Mouse (Mus musculus): ENCODE data around the gene Epb41. TPM values are rescaled to one million over a fixed set of nuclear protein-coding genes. Genes with fewer than 3 reads are reported as not detected.

Gene Epb41
- polyA plus RNA-seq, 1 experiment from 2014 or later = 55.7 TPM

DNA sequence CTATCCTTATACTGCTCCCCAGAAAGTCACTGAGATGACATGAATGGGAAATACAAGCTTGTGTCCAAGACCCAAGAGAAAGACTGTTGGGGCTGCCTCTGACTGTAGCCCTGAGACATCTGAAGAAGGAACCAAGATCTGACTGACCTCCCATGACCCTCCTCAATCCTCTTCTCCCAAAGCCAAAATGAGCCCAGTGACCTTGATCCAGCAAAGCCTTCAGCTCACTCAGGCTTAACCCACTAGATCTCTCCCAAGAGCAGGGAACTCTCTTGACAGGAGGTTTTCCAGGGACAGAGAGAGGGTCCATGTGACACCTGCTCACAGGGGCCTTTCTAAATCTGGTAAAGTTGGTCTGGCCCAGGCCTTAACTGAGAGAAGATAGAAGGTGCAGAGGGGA is 17.8 kb downstream of the Epb41 start:
- Histone ChIP-seq H3K27ac (ENCODE audit: low read length) (no peak overlapping the region), H3K4me1 (ENCODE audit: control insufficient read depth, insufficient read depth, low read length) (no peaks in the 10 kb centered on the region; the same call in 1 of the 2 replicates), H3K36me3 (ENCODE audit: control insufficient read depth, insufficient read depth, low read length) (no peaks in the 10 kb centered on the region), H3K9ac (ENCODE audit: low read length) (no peak overlapping the region), H3K9me3 (replicated peaks; ENCODE audit: control insufficient read depth, low read length) (no peaks in the 10 kb centered on the region), H3K4me2 (ENCODE audit: low read depth, low read length) (no peak overlapping the region), H3K4me3 (replicated peaks; ENCODE audit: low read length) (no peak overlapping the region), H3K27me3 (ENCODE audit: control insufficient read depth, insufficient read depth, low read length) (no peaks in the 10 kb centered on the region)
- ATAC-seq (ENCODE audit: insufficient read depth, low FRiP score) = no peak

GRCm38 (mm10) chr4:132051321-132052275 is 23.5 kb downstream of the Epb41 start:
- Histone ChIP-seq H3K4me3 (replicated peaks; ENCODE audit: low read length) (no peak overlapping the region), H3K4me2 (ENCODE audit: low read depth, low read length) (no peak overlapping the region), H3K36me3 (ENCODE audit: control insufficient read depth, insufficient read depth, low read length) (no peaks in the 10 kb centered on the region), H3K27me3 (ENCODE audit: control insufficient read depth, insufficient read depth, low read length) (no peaks in the 10 kb centered on the region), H3K9me3 (replicated peaks; ENCODE audit: control insufficient read depth, low read length) (no peaks in the 10 kb centered on the region), H3K9ac (ENCODE audit: low read length) (no peak overlapping the region), H3K4me1 (ENCODE audit: control insufficient read depth, insufficient read depth, low read length) (no peaks in the 10 kb centered on the region), H3K27ac (ENCODE audit: low read length) (no peak overlapping the region)
- ATAC-seq (ENCODE audit: insufficient read depth, low FRiP score) = no peak
- WGBS = 70% methylated on average over 10 of the region's 10 CpGs

GRCm38 (mm10) chr4:132049549-132050200 is 25.4 kb downstream of the Epb41 start:
- no peak for ATAC-seq (ENCODE audit: insufficient read depth, low FRiP score)
- Histone ChIP-seq H3K36me3 (ENCODE audit: control insufficient read depth, insufficient read depth, low read length) (no peaks in the 10 kb centered on the region), H3K4me3 (replicated peaks; ENCODE audit: low read length) (peak overlapping the region; percentile 85), H3K9me3 (replicated peaks; ENCODE audit: control insufficient read depth, low read length) (no peaks in the 10 kb centered on the region), H3K27me3 (ENCODE audit: control insufficient read depth, insufficient read depth, low read length) (no peaks in the 10 kb centered on the region), H3K9ac (ENCODE audit: low read length) (peak overlapping the region; percentile 91; the same call in 1 of the 2 replicates), H3K27ac (ENCODE audit: low read length) (no peak overlapping the region), H3K4me1 (ENCODE audit: control insufficient read depth, insufficient read depth, low read length) (no peaks in the 10 kb centered on the region), H3K4me2 (ENCODE audit: low read depth, low read length) (peak overlapping the region; percentile 97)
- 18% methylated on average over 14 of the region's 15 CpGs for WGBS

GRCm38 (mm10) chr4:132048995-132049404 is 26.1 kb downstream of the Epb41 start:
- Histone ChIP-seq H3K4me1 (ENCODE audit: control insufficient read depth, insufficient read depth, low read length) (no peaks in the 10 kb centered on the region), H3K27ac (ENCODE audit: low read length) (peak overlapping the region; percentile 84), H3K4me3 (replicated peaks; ENCODE audit: low read length) (peak overlapping the region; percentile 85), H3K36me3 (ENCODE audit: control insufficient read depth, insufficient read depth, low read length) (no peaks in the 10 kb centered on the region), H3K4me2 (ENCODE audit: low read depth, low read length) (peak overlapping the region; percentile 97), H3K27me3 (ENCODE audit: control insufficient read depth, insufficient read depth, low read length) (no peaks in the 10 kb centered on the region), H3K9ac (ENCODE audit: low read length) (peak overlapping the region; percentile 91), H3K9me3 (replicated peaks; ENCODE audit: control insufficient read depth, low read length) (no peaks in the 10 kb centered on the region)
- WGBS = 0% methylated on average over 36 of the region's 46 CpGs
- ATAC-seq (ENCODE audit: insufficient read depth, low FRiP score) = peak; percentile 99

GRCm38 (mm10) chr4:132048011-132048991 is 26.8 kb downstream of the Epb41 start:
- H3K9me3 ChIP-seq (replicated peaks; ENCODE audit: control insufficient read depth, low read length) = no peaks in the 10 kb centered on the region
- H3K4me1 ChIP-seq (ENCODE audit: control insufficient read depth, insufficient read depth, low read length) = no peaks in the 10 kb centered on the region
- no peaks in the 10 kb centered on the region for H3K36me3 ChIP-seq (ENCODE audit: control insufficient read depth, insufficient read depth, low read length)
- H3K4me3 ChIP-seq (replicated peaks; ENCODE audit: low read length) = peak overlapping the region; percentile 85
- H3K9ac ChIP-seq (ENCODE audit: low read length) = peak overlapping the region; percentile 91
- ATAC-seq (ENCODE audit: insufficient read depth, low FRiP score) = no peak; the same call in none of the 2 replicates
- H3K27me3 ChIP-seq (ENCODE audit: control insufficient read depth, insufficient read depth, low read length) = no peaks in the 10 kb centered on the region
- H3K27ac ChIP-seq (ENCODE audit: low read length) = peak overlapping the region; percentile 84
- H3K4me2 ChIP-seq (ENCODE audit: low read depth, low read length) = peak overlapping the region; percentile 97
- under 1% methylated on average over 95 of the region's 95 CpGs for WGBS

- H3K4me3 ChIP-seq (replicated peaks; ENCODE audit: low read length) = no peak overlapping the region
- no peak overlapping the region for H3K4me2 ChIP-seq (ENCODE audit: low read depth, low read length)
- 81% methylated on average over 3 of the region's 3 CpGs for WGBS
- no peak for ATAC-seq (ENCODE audit: insufficient read depth, low FRiP score)
- H3K27me3 ChIP-seq (ENCODE audit: control insufficient read depth, insufficient read depth, low read length) = no peaks in the 10 kb centered on the region
- H3K9me3 ChIP-seq (replicated peaks; ENCODE audit: control insufficient read depth, low read length) = no peaks in the 10 kb centered on the region
- H3K27ac ChIP-seq (ENCODE audit: low read length) = no peak overlapping the region
- H3K9ac ChIP-seq (ENCODE audit: low read length) = no peak overlapping the region
- H3K4me1 ChIP-seq (ENCODE audit: control insufficient read depth, insufficient read depth, low read length) = peaks cover 12% of the 10 kb centered on the region
- no peaks in the 10 kb centered on the region for H3K36me3 ChIP-seq (ENCODE audit: control insufficient read depth, insufficient read depth, low read length)
These were observed 31.4 kb downstream of the Epb41 start for GRCm38 (mm10) chr4:132043726-132044125.

DNA sequence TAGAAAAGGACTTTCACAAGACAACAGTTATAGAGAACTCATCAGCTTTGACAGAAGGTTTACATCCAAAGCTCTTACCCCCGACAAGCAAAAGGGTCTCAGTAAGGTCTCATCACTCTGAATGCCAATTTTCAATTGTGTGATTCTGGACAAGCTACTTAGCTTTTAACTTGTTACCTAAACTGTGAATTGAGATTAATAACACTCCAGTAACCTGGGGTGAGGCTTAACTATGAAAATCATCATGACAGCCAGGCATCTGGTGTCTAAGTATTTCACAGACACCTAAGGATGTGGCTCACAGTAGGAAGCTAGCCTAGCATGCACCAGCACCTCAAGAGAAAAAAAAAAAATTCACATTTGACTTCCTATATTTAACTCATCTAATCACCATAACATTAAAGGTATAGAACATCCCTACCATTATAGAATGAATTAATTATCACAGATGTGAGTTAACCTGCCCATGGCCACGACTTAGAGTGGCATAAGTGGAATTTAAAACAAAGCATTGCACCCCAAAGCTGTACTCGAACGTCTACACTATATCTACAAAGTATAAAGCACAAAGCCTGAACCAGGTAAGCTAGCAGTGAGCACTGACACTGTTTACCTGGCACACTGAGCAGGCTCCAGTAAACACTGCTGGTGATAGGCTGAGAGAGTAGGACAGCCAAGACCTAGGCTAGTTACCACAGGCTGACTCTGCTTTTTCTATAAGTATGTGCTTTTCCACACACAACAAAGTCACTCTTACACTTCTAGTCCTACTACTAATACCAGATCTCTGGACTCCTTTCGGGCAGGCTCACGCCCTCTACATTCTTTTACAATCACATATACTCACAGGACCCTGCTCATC is 33.4 kb downstream of the Epb41 start:
- ATAC-seq (ENCODE audit: insufficient read depth, low FRiP score) = no peak
- no peaks in the 10 kb centered on the region for H3K36me3 ChIP-seq (ENCODE audit: control insufficient read depth, insufficient read depth, low read length)
- H3K27me3 ChIP-seq (ENCODE audit: control insufficient read depth, insufficient read depth, low read length) = no peaks in the 10 kb centered on the region
- H3K4me1 ChIP-seq (ENCODE audit: control insufficient read depth, insufficient read depth, low read length) = peaks cover 12% of the 10 kb centered on the region
- H3K27ac ChIP-seq (ENCODE audit: low read length) = no peak overlapping the region
- no peak overlapping the region for H3K9ac ChIP-seq (ENCODE audit: low read length)
- H3K4me3 ChIP-seq (replicated peaks; ENCODE audit: low read length) = no peak overlapping the region
- no peaks in the 10 kb centered on the region for H3K9me3 ChIP-seq (replicated peaks; ENCODE audit: control insufficient read depth, low read length)
- H3K4me2 ChIP-seq (ENCODE audit: low read depth, low read length) = no peak overlapping the region
- WGBS = 67% methylated on average over 6 of the region's 6 CpGs
